In genomic region chr12:102704457-102705198, GRCm38 (mm10) we compare ENCODE assay signal across 7 mouse cellular contexts. TPM values are rescaled to one million over a fixed set of nuclear protein-coding genes. Genes with fewer than 3 reads are reported as not detected.
DNase-seq lines count a peak whose midpoint lies in the region; ATAC-seq lines count a peak whose summit lies in the region.

Gene Itpk1 (minus strand): TSS chr12:102704930.

- H3K4me2 ChIP-seq in forebrain, embryonic 13.5 days, result peak within 1 kb of the TSS; percentile 90
- peak within 1 kb of the TSS; percentile 90 for H3K4me2 ChIP-seq in hindbrain, embryonic 15.5 days

- no peaks in the 10 kb centered on the region for H3K9me3 ChIP-seq in forebrain, embryonic 13.5 days (replicated peaks)
- no peaks in the 10 kb centered on the region for H3K9me3 ChIP-seq in hindbrain, embryonic 15.5 days
- H3K9me3 ChIP-seq in megakaryocyte, embryonic 14.5 days, result no peaks in the 10 kb centered on the region

- H3K4me3 ChIP-seq in forebrain, embryonic 13.5 days, result peak within 1 kb of the TSS; percentile 72
- H3K4me3 ChIP-seq in hindbrain, embryonic 15.5 days, result peak within 1 kb of the TSS; percentile 90
- H3K4me3 ChIP-seq in megakaryocyte, embryonic 14.5 days (replicated peaks), result peak within 1 kb of the TSS; percentile 94

- H3K36me3 ChIP-seq in forebrain, embryonic 13.5 days (ENCODE audit: poor library complexity, severe bottlenecking), result no peaks in the 10 kb centered on the region
- H3K36me3 ChIP-seq in hindbrain, embryonic 15.5 days, result no peaks in the 10 kb centered on the region
- H3K36me3 ChIP-seq in megakaryocyte, embryonic 14.5 days (replicated peaks; ENCODE audit: low read length), result no peaks in the 10 kb centered on the region

- peaks cover 54% of the 10 kb centered on the region for H3K4me1 ChIP-seq in forebrain, embryonic 13.5 days
- H3K4me1 ChIP-seq in hindbrain, embryonic 15.5 days (replicated peaks), result peaks cover 52% of the 10 kb centered on the region
- H3K4me1 ChIP-seq in megakaryocyte, embryonic 14.5 days, result peaks cover 65% of the 10 kb centered on the region

- peak within 1 kb of the TSS; percentile 86 for H3K27ac ChIP-seq in forebrain, embryonic 13.5 days
- H3K27ac ChIP-seq in hindbrain, embryonic 15.5 days (replicated peaks), result peak within 1 kb of the TSS; percentile 93

- intact Hi-C loops in left cerebral cortex, postnatal 14 days (cut with DNase I), result loop anchor here (5.0 kb wide), 2 partner anchors 127 to 182 kb away; no protein-coding TSS in a partner anchor

- 1% methylated on average over 66 of the region's 105 CpGs for WGBS in forebrain, embryonic 13.5 days
- WGBS in hindbrain, embryonic 15.5 days, result under 1% methylated on average over 62 of the region's 105 CpGs

- H3K27me3 ChIP-seq in forebrain, embryonic 13.5 days, result no peaks in the 10 kb centered on the region
- H3K27me3 ChIP-seq in hindbrain, embryonic 15.5 days, result no peaks in the 10 kb centered on the region
- peaks cover 1% of the 10 kb centered on the region for H3K27me3 ChIP-seq in megakaryocyte, embryonic 14.5 days (replicated peaks)

- DNase-seq in R1 (ENCODE audit: low read depth, low spot score), result peak; percentile 74
- peak; percentile 63 for DNase-seq in cerebellum, adult 11 months
- peak in 1 of 2 experiments; percentile 30 for DNase-seq in left cerebral cortex, postnatal 14 days (ENCODE audit: low spot score in 2 of 2)
- DNase-seq in right cerebral cortex, postnatal 25 days, result peak; percentile 70

- peak within 1 kb of the TSS; percentile 84 for H3K9ac ChIP-seq in forebrain, embryonic 13.5 days
- H3K9ac ChIP-seq in hindbrain, embryonic 15.5 days, result peak within 1 kb of the TSS; percentile 86

- ATAC-seq in forebrain, embryonic 13.5 days, result peak; percentile 91
- peak; percentile 88 for ATAC-seq in hindbrain, embryonic 15.5 days (ENCODE audit: low FRiP score, low read depth)

RNA-seq across cellular contexts. Expression of gene Itpk1, which starts in this region (rescaled TPM):
- 34.5 and 38.7 TPM in 2 replicates for polyA plus RNA-seq in forebrain, embryonic 13.5 days (2015; fragmentation: Nextera tagmentation; extraction: Ambion mirVana)
- 35.1 and 38.7 TPM in 2 replicates for polyA plus RNA-seq in hindbrain, embryonic 15.5 days (2015; fragmentation: Nextera tagmentation; extraction: Ambion mirVana)
- 10 to 100 TPM; 74.9 to 76.2 TPM for total RNA-seq in left cerebral cortex, postnatal 14 days (2021)
- polyA plus RNA-seq in megakaryocyte, embryonic 14.5 days (2012; ENCODE audit: insufficient read depth, low replicate concordance), result 15.7 and 19.2 TPM in 2 replicates
